Mouse (Mus musculus) MEL-GATA-1-ER (cell line): ENCODE results near the gene B230104I21Rik.

ENCODE experiments used
- DNase-seq: peaks from one replicate; pipeline ENCODE4 v3.0.0-alpha.2; 2012; ENCODE audit warnings: low read depth; ENCODE audit errors: extremely low read depth

The B230104I21Rik gene

DNA sequence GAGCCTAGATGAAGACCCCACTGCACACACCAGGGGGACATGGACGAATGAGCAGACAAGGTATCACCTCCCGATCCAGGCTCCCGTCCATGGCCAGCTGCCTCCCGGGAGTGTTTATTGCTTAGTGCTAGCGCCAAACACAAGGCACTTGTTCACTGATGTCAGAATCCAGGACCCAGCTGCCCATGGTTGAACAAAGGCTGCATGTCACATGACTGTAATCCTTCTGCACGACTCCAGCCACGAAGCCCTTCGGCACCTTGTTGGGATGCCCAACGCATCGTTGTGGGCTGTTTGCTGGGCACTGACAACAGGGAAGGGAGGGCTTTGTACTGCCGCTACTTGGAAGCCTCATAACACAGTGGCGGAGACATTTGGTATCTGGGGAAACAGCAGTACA lies at the start of gene B230104I21Rik:
TSS of gene B230104I21Rik (plus strand) at position 367 of the 400 bp plus-strand sequence.
- no peak for DNase-seq

DNA sequence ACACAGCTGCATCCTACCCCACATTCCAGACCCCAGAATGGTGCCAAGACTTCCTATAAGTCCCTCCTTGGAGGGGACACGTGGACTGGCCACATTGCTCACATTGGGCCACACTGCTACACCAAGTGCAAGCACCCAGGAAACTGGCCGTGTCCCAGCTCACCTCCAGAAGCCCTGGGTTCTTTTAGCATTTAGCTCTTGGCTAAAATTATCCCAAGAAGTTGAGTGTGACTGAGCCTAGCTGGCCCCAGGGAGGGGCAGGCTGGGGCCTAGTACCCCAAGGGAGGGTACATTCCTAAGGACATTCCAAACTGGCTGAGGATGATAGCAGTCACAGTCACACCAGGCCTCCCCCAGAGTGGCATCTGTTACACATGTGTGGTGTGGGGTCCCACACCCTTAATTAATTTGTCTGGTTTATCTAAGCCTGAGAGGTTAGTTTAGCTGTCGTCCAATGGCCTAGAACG lies 42.2 kb upstream of the B230104I21Rik start:
- no peak for DNase-seq

- no peak for DNase-seq
Measured at GRCm38 (mm10) chr4:154294262-154294731, 41.6 kb upstream of the B230104I21Rik start.

DNA sequence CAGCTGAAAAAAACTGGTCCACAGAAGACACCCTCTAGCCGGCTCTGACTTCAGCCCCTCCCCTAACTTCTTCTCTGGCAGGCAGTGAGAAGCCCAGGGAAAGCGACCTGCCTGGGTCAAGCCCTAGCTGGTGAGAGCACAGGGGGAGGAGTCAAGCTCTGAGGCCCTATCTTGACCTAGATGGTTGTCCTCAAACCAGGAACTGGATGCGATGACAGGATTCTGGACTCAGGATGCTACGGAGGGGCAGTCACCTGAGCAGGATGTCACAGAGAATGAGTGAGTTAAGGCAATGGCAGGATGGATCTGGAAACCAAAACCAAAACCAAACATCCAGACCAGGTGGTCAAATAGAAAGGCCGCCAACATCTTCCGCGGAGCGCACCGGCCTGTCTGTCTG lies 38.2 kb upstream of the B230104I21Rik start:
- DNase-seq = no peak

- DNase-seq = no peak
Measured at GRCm38 (mm10) chr4:154299541-154300271, 36.2 kb upstream of the B230104I21Rik start.

DNA sequence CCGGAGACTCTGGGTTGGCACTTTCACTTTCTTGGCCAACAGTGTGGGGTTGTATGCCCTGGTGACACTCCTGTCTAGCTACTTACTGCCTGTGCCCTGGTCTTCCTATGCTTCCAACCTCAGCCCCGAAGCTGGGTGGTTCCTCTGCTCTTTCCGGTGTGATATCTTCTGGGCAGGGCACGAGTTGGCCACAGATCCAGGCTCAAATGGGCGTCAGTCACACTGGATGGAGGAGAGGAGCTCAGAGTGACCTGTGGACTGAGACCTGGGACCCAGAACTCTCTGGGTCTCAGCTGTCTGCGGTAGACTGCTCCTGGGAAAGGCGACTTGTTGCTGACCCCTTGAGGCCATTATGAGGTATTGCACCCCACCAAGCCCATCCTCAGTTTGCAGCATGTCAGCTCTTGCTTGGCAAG lies 34.5 kb upstream of the B230104I21Rik start, which contains the start of gene Arhgef16:
TSS of gene Arhgef16 (minus strand) at position 211 of the 416 bp plus-strand sequence.
- DNase-seq = no peak

DNA sequence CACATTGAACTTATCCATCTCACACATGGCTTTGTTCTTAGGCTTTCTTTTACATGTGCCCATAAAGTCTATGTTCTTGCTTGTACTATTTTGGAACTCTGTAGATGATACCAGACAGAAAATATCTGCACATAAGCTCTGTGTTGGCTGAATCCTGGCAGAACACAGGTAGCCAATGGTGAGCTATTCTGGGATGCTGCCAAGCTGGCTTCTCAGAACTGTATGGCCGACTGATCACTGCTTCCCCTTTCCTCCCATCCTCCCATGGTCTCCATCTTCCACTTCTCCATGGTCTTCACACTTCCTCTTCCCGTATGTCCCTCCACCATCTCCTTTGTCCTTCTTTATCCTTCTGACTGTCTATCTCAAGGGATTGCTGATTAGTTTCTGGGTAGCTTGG lies 26.8 kb upstream of the B230104I21Rik start:
- DNase-seq = no peak

DNA sequence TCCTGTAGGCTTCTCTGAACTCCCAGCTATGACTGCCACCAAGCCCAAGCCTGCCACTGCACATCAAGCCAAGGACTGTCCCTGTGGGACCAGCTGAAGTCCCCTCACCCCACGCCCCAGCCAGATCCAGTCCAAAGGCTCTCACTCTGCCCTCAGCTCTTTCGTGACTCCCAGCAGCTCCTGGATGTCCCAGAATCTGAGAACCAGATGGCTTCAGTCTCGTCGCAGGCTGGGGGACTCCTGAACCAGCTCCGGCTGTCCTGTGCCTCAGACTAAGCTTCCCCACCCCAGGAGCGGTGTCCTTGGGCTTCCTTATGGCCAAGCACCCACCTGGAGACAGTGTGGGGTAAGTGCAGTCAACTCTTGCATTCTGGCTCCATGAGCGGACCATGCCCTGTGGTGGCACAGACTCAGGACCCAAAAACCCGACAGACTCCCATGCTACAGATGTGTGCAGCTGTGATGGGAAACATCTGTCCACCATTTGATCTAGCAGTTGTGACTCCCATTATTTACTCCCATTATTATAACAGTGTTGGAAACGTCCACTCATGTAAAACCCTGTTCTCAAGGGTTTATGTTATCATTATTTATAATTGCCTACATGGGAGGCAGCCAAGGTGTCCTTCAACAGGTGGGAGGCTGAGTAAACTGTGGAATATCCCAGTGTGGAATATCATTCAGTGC lies 25.2 kb upstream of the B230104I21Rik start:
- no peak for DNase-seq

DNA sequence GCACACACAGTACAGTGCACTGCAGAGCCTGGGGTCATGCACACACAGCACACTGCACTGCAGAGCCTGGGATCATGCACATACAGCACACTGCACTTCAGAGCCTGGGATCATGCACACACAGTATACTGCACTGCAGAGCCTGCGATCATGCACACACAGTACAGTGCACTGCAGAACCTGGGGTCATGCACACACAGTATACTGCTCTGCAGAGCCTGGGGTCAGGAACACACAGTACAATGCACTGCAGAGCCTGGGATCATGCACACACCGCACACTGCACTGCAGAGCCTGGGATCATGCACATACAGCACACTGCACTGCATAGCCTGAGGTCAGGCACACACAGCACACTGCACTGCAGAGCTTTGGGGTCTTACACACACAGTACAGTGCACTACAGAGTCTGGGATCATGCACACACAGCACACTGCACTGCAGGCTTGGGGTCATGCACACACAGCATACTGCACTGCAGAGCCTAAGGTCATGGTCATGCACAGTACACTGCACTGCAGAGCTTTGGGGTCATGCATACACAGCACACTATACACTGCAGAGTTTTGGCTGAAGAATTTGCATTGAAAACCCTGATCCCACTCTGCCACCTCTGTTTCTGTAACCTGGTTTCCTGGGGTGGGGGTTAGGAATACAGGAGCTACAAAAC lies 23.6 kb upstream of the B230104I21Rik start:
- no peak for DNase-seq

DNA sequence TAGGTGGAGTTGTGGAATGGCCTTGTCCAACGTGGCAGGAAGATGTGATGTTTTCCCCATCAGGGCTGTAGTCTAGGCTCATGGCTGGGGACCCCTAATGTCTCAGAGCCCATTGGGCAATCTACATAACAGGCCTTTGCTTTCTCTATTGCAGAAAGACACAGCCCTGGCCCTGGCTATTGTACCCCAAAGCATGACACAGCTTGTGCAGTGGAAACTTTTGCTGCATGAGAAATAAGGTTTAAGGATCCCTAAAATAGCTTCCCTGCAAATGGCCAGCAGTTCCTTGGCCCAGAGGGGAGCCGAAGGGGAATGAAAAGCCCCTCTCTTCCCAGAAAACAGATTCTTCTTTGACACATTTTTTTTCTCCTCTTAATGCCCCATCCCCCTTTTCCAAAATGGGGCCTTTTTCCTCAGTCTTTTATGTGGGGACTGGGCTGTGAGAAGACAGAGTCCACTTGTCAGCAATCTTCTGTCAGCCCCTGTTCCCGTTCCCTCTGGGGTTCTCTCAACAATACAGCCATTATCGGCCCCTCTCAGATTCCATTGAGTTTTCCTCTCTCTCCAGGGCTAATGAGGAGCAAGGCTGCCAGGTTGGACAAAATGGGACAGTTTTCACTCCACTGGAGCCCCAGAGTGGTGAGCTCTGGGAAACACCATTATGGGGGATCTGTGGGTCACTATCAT lies 22.8 kb upstream of the B230104I21Rik start:
- no peak for DNase-seq

- DNase-seq = no peak
Measured at GRCm38 (mm10) chr4:154313622-154313967, 22.3 kb upstream of the B230104I21Rik start.

DNA sequence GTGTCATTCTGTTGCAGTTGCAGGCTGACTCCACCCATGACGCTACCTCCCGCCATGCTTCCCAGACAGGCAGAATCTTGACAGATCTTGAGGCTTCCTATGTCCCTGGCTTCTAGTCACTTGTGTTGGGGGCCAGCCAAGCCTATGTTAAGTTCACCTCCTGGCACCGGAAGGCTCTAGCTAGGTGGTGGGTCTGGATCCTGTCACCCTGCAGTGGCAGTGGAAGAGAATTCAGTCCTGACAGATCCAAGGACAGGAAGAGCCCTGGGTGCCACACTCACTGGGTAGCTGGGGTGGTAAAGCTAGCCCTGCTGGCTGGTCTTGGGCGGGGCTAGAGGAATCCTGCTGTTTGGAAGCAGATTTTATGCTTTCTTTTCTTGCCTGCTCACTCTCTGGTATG lies 10.5 kb upstream of the B230104I21Rik start:
- DNase-seq = no peak

DNA sequence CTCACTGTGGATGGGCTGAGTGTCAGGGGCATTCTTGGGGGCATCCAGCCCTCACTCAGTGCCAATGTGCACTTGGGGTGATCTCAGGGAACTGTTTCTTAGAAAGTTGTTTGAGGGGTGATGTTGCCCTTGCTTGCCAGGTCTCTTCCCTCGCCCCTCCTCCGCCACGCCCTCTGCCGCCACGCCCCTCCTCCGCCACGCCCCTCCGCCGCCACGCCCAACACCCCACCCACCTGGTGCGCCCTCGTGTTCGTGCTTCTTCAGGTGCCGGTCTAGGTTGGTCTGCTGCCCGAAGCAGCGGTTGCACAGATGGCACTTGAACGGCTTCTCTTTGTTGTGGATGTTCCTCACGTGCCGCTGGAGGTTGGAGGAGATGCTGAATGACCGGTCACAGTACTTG lies 7.5 kb upstream of the B230104I21Rik start:
- DNase-seq = no peak

GRCm38 (mm10) chr4:154328836-154329235 lies 7.1 kb upstream of the B230104I21Rik start:
- DNase-seq = no peak

- DNase-seq = no peak
Measured at GRCm38 (mm10) chr4:154330001-154330400, 5.9 kb upstream of the B230104I21Rik start.

DNA sequence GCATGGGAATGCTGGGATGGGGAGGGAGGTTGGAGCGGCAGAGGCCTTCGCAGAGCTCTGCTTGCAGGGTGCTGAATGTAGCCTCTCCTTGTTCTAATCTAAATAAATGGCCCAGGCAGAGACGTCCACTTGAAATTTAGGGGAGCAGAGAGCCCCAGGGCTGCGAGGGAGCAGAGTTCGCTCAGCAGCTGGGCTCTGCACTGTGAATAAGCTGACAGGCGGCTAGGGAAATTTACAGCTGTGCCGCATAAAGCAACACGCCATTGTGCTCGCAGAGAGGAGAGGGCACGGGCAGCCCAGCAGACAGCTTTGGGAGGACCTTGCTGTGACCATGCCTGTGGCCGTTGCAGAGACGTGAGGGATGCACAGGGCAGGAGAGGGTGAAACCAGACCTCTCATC lies 4.7 kb upstream of the B230104I21Rik start:
- no peak for DNase-seq

DNA sequence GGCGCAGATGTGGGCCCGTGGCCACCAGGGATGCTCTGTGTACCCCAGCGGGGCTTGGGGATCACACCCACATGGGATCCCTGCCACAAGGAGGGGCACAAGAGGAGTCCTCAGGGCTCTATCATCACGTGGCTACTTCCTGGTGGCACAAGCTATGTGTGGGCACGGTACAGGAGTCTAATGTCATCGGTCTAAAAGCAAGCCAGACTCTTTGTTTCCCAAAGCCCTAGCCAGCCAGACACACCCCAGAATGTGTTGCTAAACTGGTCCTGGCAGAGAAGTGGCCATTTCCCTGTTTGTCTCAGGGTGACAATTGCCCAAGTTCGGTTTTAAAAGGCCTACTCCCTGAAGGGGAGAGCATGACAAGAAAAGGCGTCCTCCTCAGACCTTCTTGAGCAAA lies 2.6 kb upstream of the B230104I21Rik start:
- no peak for DNase-seq

DNA sequence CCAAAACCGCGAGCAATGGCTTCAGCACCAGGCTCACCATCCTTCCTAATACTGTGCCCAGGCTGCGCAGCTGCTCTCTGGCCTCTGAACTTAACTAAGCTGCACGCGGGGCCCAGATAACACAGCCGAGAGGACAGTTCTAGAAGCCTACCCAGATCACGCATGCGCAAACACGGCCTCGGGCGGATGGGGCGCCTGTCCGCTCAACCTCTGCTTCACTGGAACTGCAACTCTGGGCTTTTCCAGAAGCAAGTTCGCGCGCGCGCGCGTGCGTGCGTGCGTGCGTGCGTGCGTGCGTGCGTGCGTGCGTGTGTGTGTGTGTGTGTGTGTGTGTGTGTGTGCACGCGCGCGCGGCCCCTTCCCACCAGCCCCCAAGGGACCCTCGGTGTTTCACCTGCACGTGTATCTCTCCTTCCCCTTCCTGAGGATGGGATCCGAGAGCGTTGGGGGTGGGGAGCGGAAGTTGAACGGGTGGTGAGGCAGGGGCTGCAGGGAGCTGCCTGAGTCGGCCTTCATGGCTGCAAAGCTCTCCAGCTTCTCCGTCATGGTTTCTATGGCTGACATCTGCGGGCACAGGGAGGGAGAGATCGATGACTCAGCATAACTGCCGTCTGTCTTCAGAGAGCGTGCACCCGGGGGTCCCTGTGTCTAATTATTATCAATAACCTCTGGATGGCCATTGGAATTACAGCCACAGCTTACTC lies 1.1 kb upstream of the B230104I21Rik start:
- no peak for DNase-seq

- DNase-seq = no peak
Measured at GRCm38 (mm10) chr4:154336650-154337049, 723 bp downstream of the B230104I21Rik start.

DNA sequence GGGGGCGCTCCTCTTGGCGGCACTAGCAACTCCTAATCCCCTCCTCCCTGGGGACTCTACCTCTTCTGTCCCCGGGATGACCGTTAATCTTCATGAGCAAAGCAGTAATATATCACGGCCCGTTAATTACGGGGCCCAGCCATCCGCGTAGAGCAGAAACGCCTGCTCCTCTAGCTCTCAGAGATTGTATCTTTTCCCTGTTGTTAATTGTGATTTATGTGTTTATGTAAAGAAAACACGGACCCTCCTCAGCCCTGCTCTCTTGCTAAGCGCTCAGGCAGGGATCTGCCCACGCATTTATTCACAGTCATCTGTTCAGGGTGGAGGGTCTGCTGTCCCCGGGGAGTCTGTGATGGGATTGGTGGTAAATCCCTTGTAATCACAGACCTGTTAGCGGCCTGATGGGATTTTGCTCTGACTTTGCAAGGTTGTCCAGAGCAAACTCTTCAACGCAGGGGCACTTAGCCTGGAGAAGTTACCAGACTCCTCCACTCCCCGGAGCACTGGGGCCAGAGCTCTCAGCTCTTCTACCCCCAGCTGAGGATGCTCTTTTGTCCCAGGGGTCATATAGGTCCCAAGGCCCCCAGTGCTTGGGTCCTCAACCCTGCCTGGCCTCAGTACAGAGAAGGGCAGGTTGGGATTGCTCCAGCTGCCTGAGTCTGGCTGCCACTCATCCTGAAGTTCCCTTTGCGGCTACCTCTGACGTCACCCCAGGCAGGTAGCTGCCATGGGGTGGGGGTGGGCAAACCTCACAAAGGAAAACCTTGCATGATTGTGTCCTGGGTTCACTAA lies 11.0 kb downstream of the B230104I21Rik start:
- DNase-seq = no peak
